Mouse (Mus musculus): Measurements from ENCODE around the gene Ppm1m.

- TF ChIP-seq CEBPB (IDR thresholded peaks at IDR 0.05; ENCODE audit: insufficient read depth, poor library complexity, severe bottlenecking): no peak
- TF ChIP-seq MYOD1 (IDR thresholded peaks at IDR 0.05; ENCODE audit: control insufficient read depth in 1 of 3, insufficient read length in 2 of 3, low read depth in 2 of 3): no peak
- TF ChIP-seq POLR2A (IDR thresholded peaks at IDR 0.05; ENCODE audit: insufficient read length, low read depth): no peak
- TF ChIP-seq USF1 (IDR thresholded peaks at IDR 0.05; ENCODE audit: low read depth): no peak
- TF ChIP-seq TCF12 (IDR thresholded peaks at IDR 0.05; ENCODE audit: insufficient read depth, poor library complexity, severe bottlenecking): no peak
- no peak for TF ChIP-seq E2F4 (IDR thresholded peaks at IDR 0.05; ENCODE audit: insufficient read depth)
- no peak for TF ChIP-seq MAX (IDR thresholded peaks at IDR 0.05; ENCODE audit: low read depth)
- TF ChIP-seq MYOG (IDR thresholded peaks at IDR 0.05; ENCODE audit: control insufficient read depth in 1 of 3, insufficient read depth in 1 of 3, insufficient read length in 2 of 3, low read depth in 2 of 3): no peak
- TF ChIP-seq POLR2AphosphoS2 (IDR thresholded peaks at IDR 0.05; ENCODE audit: insufficient read length, low read depth): no peak
- TF ChIP-seq TCF3 (IDR thresholded peaks at IDR 0.05; ENCODE audit: insufficient read length, low read depth): no peak
- TF ChIP-seq REST (IDR thresholded peaks at IDR 0.05; ENCODE audit: insufficient read depth, insufficient read length): no peak
- no peak for TF ChIP-seq SRF (IDR thresholded peaks at IDR 0.05; ENCODE audit: control insufficient read depth, insufficient read length, low read depth)
Measured at GRCm38 (mm10) chr9:106160426-106160825, 39.1 kb downstream of the Ppm1m start.

Measured in myocyte (in vitro differentiated cells).